Mouse (Mus musculus): Measurements from ENCODE around the gene Ets2. TPM values are rescaled to one million over a fixed set of nuclear protein-coding genes. Genes with fewer than 3 reads are reported as not detected.

The Ets2 gene
- total RNA-seq (2021) (10 to 100 TPM; 50.3 to 70.6 TPM), polyA plus RNA-seq (2012; rRNA removed) (47.2 and 60.5 TPM in 2 replicates)
- long read RNA-seq, transcript Ets2-201 (10 exons, 3,890 nt), result major isoform, 7 of 10 reads
- long read RNA-seq, partial matches to known transcripts, result 0 of 10 reads
- long read RNA-seq, other reads (novel, unspliced or antisense), result 0 of 10 reads

DNA sequence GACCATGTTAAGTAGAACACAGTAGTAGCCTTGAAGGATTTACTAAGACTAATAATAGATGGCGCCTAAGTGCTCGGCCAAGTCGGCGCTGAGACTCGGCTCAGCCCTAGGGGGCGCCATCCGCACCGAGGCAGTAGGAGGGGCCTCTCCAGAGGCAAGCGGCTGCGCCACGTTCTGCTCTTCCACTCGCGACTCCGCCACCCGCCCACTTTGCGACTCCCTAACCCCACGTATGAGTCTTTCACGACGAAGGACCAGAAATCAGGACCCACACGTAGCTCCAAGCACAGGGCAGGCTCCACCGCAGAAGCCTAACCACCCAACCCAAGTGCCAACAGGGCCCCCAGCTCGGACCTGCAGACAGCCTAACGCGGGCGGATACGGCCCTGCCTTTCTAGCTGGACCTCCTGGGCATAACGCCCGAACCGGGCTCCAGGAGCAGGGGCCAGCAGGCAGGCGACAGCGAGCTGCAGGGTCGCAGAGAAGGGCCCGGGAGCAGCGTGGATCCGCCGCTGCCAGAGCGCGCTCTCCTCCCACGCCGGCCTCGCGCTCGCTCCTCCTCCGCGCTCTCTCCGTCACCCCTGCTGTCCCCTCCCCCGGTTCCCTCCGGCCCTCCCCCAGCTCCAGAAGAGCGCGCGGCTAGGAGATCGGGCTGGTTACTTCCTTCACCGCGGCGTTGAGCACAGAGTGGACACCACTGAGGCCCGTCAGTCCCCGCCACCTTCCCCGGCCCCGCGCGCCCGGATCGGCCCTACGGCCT, at the start of gene Ets2:
Gene Ets2, plus strand, starts transcription at position 274 of the 760 bp plus-strand sequence.
- TF ChIP-seq CTCF (IDR thresholded peaks at IDR 0.05) (peak; percentile 91), POLR2A (IDR thresholded peaks at IDR 0.05; ENCODE audit: insufficient read depth, low read depth, low read length) (peak; percentile 94), EP300 (IDR thresholded peaks at IDR 0.05; ENCODE audit: insufficient read depth, low read depth, low read length) (peak; percentile 73)
- DNase-seq, result peak; percentile 94
- Histone ChIP-seq H3K4me3 (peak within 1 kb of the TSS; percentile 92), H3K36me3 (ENCODE audit: control insufficient read depth, insufficient read depth, low read length) (peaks cover 14% of the 10 kb centered on the region), H3K27me3 (ENCODE audit: control insufficient read depth, insufficient read depth, low read length) (no peaks in the 10 kb centered on the region), H3K4me1 (ENCODE audit: control insufficient read depth, insufficient read depth, low read length) (peaks cover 13% of the 10 kb centered on the region), H3K27ac (peak within 1 kb of the TSS; percentile 100), H3K9ac (ENCODE audit: low read depth, low read length) (peak within 1 kb of the TSS; percentile 99), H3K79me2 (replicated peaks; ENCODE audit: control insufficient read depth, insufficient read depth, low read length) (peaks cover 9% of the 10 kb centered on the region)
- 1% methylated on average over 63 of the region's 64 CpGs for WGBS
- intact Hi-C loops (cut with DNase I), result loop anchor here (1.0 to 5.0 kb wide), 6 partner anchors 45 to 243 kb away; no protein-coding TSS in a partner anchor

DNA sequence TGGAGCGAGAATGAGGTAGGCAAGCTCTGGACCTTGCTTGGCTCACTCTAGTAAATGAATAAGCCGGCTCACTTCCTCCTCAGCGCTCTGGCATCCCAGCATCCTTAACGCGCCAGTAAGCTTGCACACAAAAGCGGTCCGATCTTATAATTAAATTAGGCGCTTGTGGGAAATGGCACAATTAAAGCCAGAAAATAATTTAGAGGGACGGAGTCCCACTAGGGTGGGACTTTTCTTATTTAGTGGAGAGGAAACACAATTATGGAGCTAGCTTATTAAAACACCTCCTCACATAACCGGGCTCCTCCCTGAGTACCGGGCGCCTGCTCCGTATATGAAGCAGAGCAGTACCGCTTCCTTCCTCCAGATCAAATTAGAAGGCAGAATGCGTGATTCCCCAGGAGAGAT, 47.7 kb upstream of the Ets2 start:
- peaks cover 2% of the 10 kb centered on the region for H3K4me1 ChIP-seq (ENCODE audit: control insufficient read depth, insufficient read depth, low read length)
- no peak for DNase-seq
- H3K4me3 ChIP-seq, result no peak overlapping the region
- WGBS, result 75% methylated on average over 15 of the region's 15 CpGs
- no peaks in the 10 kb centered on the region for H3K27me3 ChIP-seq (ENCODE audit: control insufficient read depth, insufficient read depth, low read length)
- H3K36me3 ChIP-seq (ENCODE audit: control insufficient read depth, insufficient read depth, low read length), result no peaks in the 10 kb centered on the region
- TF ChIP-seq CTCF (IDR thresholded peaks at IDR 0.05), result no peak
- TF ChIP-seq EP300 (IDR thresholded peaks at IDR 0.05; ENCODE audit: insufficient read depth, low read depth, low read length), result no peak
- no peak for TF ChIP-seq POLR2A (IDR thresholded peaks at IDR 0.05; ENCODE audit: insufficient read depth, low read depth, low read length)
- H3K79me2 ChIP-seq (replicated peaks; ENCODE audit: control insufficient read depth, insufficient read depth, low read length), result no peaks in the 10 kb centered on the region
- intact Hi-C loops (cut with DNase I), result no loop called here
- H3K27ac ChIP-seq, result no peak overlapping the region
- H3K9ac ChIP-seq (ENCODE audit: low read depth, low read length), result no peak overlapping the region

DNA sequence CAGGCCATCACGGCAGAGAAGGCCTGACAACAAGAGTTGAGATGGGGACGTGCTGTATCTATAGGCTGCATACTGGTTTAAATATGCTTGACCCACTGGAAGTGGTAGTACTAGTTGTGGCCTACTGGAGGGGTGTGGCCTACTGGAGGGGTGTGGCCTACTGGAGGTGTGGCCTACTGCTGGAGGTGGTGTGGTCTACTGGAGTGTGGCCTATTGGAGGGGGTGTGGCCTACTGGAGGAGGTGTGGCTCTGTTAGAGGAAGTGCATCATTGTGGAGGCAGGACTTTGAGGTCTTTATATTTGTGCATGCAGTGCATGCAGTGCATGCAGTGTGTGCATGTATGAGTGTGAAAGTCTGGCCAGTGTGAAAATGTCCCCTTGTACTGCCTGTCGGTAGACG, 45.3 kb upstream of the Ets2 start:
- intact Hi-C loops (cut with DNase I), result loop anchor here (5.0 kb wide), 2 partner anchors 46 to 101 kb away; partner anchors contain the start of gene Ets2
- 96% methylated on average over 4 of the region's 4 CpGs for WGBS
- DNase-seq, result no peak
- peaks cover 2% of the 10 kb centered on the region for H3K4me1 ChIP-seq (ENCODE audit: control insufficient read depth, insufficient read depth, low read length)
- H3K27me3 ChIP-seq (ENCODE audit: control insufficient read depth, insufficient read depth, low read length), result no peaks in the 10 kb centered on the region
- H3K79me2 ChIP-seq (replicated peaks; ENCODE audit: control insufficient read depth, insufficient read depth, low read length), result no peaks in the 10 kb centered on the region
- H3K36me3 ChIP-seq (ENCODE audit: control insufficient read depth, insufficient read depth, low read length), result no peaks in the 10 kb centered on the region
- H3K9ac ChIP-seq (ENCODE audit: low read depth, low read length), result no peak overlapping the region
- H3K27ac ChIP-seq, result no peak overlapping the region
- TF ChIP-seq POLR2A (IDR thresholded peaks at IDR 0.05; ENCODE audit: insufficient read depth, low read depth, low read length) (no peak), EP300 (IDR thresholded peaks at IDR 0.05; ENCODE audit: insufficient read depth, low read depth, low read length) (no peak), CTCF (IDR thresholded peaks at IDR 0.05) (no peak)
- no peak overlapping the region for H3K4me3 ChIP-seq

DNA sequence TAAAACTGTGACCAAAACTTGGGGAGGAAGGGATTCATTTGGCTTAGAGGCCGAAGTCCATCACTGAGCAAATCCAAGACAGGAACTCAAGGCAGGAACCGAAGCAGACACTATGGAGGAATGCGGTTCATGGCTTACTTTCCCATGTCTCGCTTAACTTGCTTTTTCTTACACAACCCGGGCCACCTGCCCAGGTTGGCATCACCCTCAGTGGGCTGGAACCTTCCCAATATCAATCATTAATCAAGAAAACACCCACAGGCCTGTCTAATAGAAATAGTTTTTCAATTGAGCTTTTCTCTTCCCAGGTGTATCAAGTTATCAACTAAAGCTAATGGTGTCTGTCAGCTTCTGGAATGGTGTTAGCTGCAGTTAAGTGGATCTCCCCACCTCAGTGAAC, 44.7 kb upstream of the Ets2 start:
- Histone ChIP-seq H3K79me2 (replicated peaks; ENCODE audit: control insufficient read depth, insufficient read depth, low read length) (no peaks in the 10 kb centered on the region), H3K4me3 (no peak overlapping the region), H3K4me1 (ENCODE audit: control insufficient read depth, insufficient read depth, low read length) (peaks cover 2% of the 10 kb centered on the region), H3K27me3 (ENCODE audit: control insufficient read depth, insufficient read depth, low read length) (no peaks in the 10 kb centered on the region), H3K9ac (ENCODE audit: low read depth, low read length) (no peak overlapping the region), H3K27ac (no peak overlapping the region), H3K36me3 (ENCODE audit: control insufficient read depth, insufficient read depth, low read length) (no peaks in the 10 kb centered on the region)
- WGBS, result 97% methylated on average over 5 of the region's 5 CpGs
- TF ChIP-seq CTCF (IDR thresholded peaks at IDR 0.05) (no peak), POLR2A (IDR thresholded peaks at IDR 0.05; ENCODE audit: insufficient read depth, low read depth, low read length) (no peak), EP300 (IDR thresholded peaks at IDR 0.05; ENCODE audit: insufficient read depth, low read depth, low read length) (no peak)
- no peak for DNase-seq
- intact Hi-C loops (cut with DNase I), result loop anchor here (5.0 kb wide), 2 partner anchors 45 to 100 kb away; partner anchors contain the start of gene Ets2

DNA sequence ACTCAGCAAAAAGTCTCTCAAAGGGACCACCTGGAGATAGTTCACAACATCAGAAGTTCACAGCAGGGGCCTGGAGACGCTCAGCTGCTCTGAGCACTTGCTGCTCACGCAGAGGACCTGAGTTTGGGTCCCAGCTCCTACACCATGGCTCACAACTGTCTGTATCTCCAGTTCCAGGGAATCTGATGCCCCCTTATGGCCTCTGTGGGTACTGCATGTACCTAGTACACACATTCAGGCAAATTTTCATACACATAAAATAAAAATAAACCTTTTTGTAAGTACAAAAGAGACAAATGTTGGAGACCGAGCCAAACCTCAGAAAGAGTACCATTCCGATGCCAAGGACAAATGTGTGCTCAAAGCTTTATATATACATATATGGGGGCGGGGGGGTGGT, 44.1 kb upstream of the Ets2 start:
- Histone ChIP-seq H3K27me3 (ENCODE audit: control insufficient read depth, insufficient read depth, low read length) (no peaks in the 10 kb centered on the region), H3K4me3 (no peak overlapping the region), H3K79me2 (replicated peaks; ENCODE audit: control insufficient read depth, insufficient read depth, low read length) (no peaks in the 10 kb centered on the region), H3K9ac (ENCODE audit: low read depth, low read length) (no peak overlapping the region), H3K4me1 (ENCODE audit: control insufficient read depth, insufficient read depth, low read length) (peaks cover 2% of the 10 kb centered on the region), H3K36me3 (ENCODE audit: control insufficient read depth, insufficient read depth, low read length) (no peaks in the 10 kb centered on the region), H3K27ac (no peak overlapping the region)
- 94% methylated on average over 5 of the region's 5 CpGs for WGBS
- TF ChIP-seq EP300 (IDR thresholded peaks at IDR 0.05; ENCODE audit: insufficient read depth, low read depth, low read length) (no peak), CTCF (IDR thresholded peaks at IDR 0.05) (peak; percentile 48)
- no peak for DNase-seq
- intact Hi-C loops (cut with DNase I), result loop anchor here (2.0 to 5.0 kb wide), 3 partner anchors 45 to 287 kb away; partner anchors contain the start of gene Ets2
